Mouse (Mus musculus) erythroblast, adult 5-6 weeks (primary cell): ENCODE results near the gene Adamtsl2. TPM values are rescaled to one million over a fixed set of nuclear protein-coding genes. Genes with fewer than 3 reads are reported as not detected.

Source experiments
- ATAC-seq: replicated peaks from 2 replicates; pipeline ENCODE4 v1.8.0; 2016; ENCODE audit warnings: moderate number of reproducible peaks, mild to moderate bottlenecking, moderate TSS enrichment, inconsistent platforms; ENCODE audit not compliant: poor library complexity, low FRiP score, severe bottlenecking
- total RNA-seq, 2 experiments: library from RNA; stranded (forward) in 1 of 2; stranded (reverse) in 1 of 2; fragments of 150-400 nt in 1 of 2; fragments of 200-764, 138-1000 nt in 1 of 2; gene quantifications; 2 replicates each; pipeline versions ENCODE4 v1.2.3 to v1.2.4; 2015 to 2017; ENCODE audit warnings: low replicate concordance in 2 of 2

Adamtsl2 gene
- total RNA-seq, 2 experiments from 2014 or later = not detected

GRCm38 (mm10) chr2:27156596-27156995, 77.4 kb downstream of the Adamtsl2 start:
- ATAC-seq = no peak

Other genes starting within 250 kb of the Adamtsl2 start
- not detected in 2 replicates for gene Abo, start 214.4 kb upstream of the Adamtsl2 start, total RNA-seq (2015; ENCODE audit: low replicate concordance)
- gene Abo, start 214.4 kb upstream of the Adamtsl2 start, total RNA-seq (2017; ENCODE audit: low replicate concordance) = not detected in 2 replicates
- 2.1 and 6.1 TPM in 2 replicates for gene Surf6, start 176.5 kb upstream of the Adamtsl2 start, total RNA-seq (2015; ENCODE audit: low replicate concordance)
- gene Surf6, start 176.5 kb upstream of the Adamtsl2 start, total RNA-seq (2017; ENCODE audit: low replicate concordance) = 7.4 and 7.6 TPM in 2 replicates
- gene Med22, start 168.7 kb upstream of the Adamtsl2 start, total RNA-seq (2015; ENCODE audit: low replicate concordance) = 1.3 and 4.4 TPM in 2 replicates
- 6.0 and 10.6 TPM in 2 replicates for gene Med22, start 168.7 kb upstream of the Adamtsl2 start, total RNA-seq (2017; ENCODE audit: low replicate concordance)
- gene Rpl7a, start 168.6 kb upstream of the Adamtsl2 start, total RNA-seq (2015; ENCODE audit: low replicate concordance) = 469 and 488 TPM in 2 replicates
- 357 and 378 TPM in 2 replicates for gene Rpl7a, start 168.6 kb upstream of the Adamtsl2 start, total RNA-seq (2017; ENCODE audit: low replicate concordance)
- 14.4 and 16.9 TPM in 2 replicates for gene Surf2, start 163.0 kb upstream of the Adamtsl2 start, total RNA-seq (2015; ENCODE audit: low replicate concordance)
- 4.2 and 15.0 TPM in 2 replicates for gene Surf2, start 163.0 kb upstream of the Adamtsl2 start, total RNA-seq (2017; ENCODE audit: low replicate concordance)
- gene Surf1, start 162.8 kb upstream of the Adamtsl2 start, total RNA-seq (2015; ENCODE audit: low replicate concordance) = 9.6 and 34.7 TPM in 2 replicates
- 17.5 and 20.1 TPM in 2 replicates for gene Surf1, start 162.8 kb upstream of the Adamtsl2 start, total RNA-seq (2017; ENCODE audit: low replicate concordance)
- 24.4 and 25.7 TPM in 2 replicates for gene Surf4, start 145.5 kb upstream of the Adamtsl2 start, total RNA-seq (2015; ENCODE audit: low replicate concordance)
- gene Surf4, start 145.5 kb upstream of the Adamtsl2 start, total RNA-seq (2017; ENCODE audit: low replicate concordance) = 18.8 and 21.4 TPM in 2 replicates
- gene Stkld1, start 145.3 kb upstream of the Adamtsl2 start, total RNA-seq (2015; ENCODE audit: low replicate concordance) = not detected in 2 replicates
- gene Stkld1, start 145.3 kb upstream of the Adamtsl2 start, total RNA-seq (2017; ENCODE audit: low replicate concordance) = not detected in 2 replicates
- 2.9 and 4.8 TPM in 2 replicates for gene Rexo4, start 115.0 kb upstream of the Adamtsl2 start, total RNA-seq (2015; ENCODE audit: low replicate concordance)
- 17.0 and 24.2 TPM in 2 replicates for gene Rexo4, start 115.0 kb upstream of the Adamtsl2 start, total RNA-seq (2017; ENCODE audit: low replicate concordance)
- gene Adamts13, start 106.0 kb upstream of the Adamtsl2 start, total RNA-seq (2015; ENCODE audit: low replicate concordance) = 0.19 and 0.42 TPM in 2 replicates
- gene Adamts13, start 106.0 kb upstream of the Adamtsl2 start, total RNA-seq (2017; ENCODE audit: low replicate concordance) = 0.28 and 0.77 TPM in 2 replicates
- 1.2 and 4.4 TPM in 2 replicates for gene Cacfd1, start 69.5 kb upstream of the Adamtsl2 start, total RNA-seq (2015; ENCODE audit: low replicate concordance)
- gene Cacfd1, start 69.5 kb upstream of the Adamtsl2 start, total RNA-seq (2017; ENCODE audit: low replicate concordance) = 2.8 and 14.5 TPM in 2 replicates
- gene Slc2a6, start 51.4 kb upstream of the Adamtsl2 start, total RNA-seq (2015; ENCODE audit: low replicate concordance) = 1.2 and 2.5 TPM in 2 replicates
- 0.56 and 1.9 TPM in 2 replicates for gene Slc2a6, start 51.4 kb upstream of the Adamtsl2 start, total RNA-seq (2017; ENCODE audit: low replicate concordance)
- not detected in 2 replicates for gene Mymk, start 7.2 kb upstream of the Adamtsl2 start, total RNA-seq (2015; ENCODE audit: low replicate concordance)
- not detected in 2 replicates for gene Mymk, start 7.2 kb upstream of the Adamtsl2 start, total RNA-seq (2017; ENCODE audit: low replicate concordance)
- not detected in 2 replicates for gene Fam163b, start 63.1 kb downstream of the Adamtsl2 start, total RNA-seq (2015; ENCODE audit: low replicate concordance)
- gene Fam163b, start 63.1 kb downstream of the Adamtsl2 start, total RNA-seq (2017; ENCODE audit: low replicate concordance) = not detected in 2 replicates
- not detected in 2 replicates for gene Dbh, start 85.9 kb downstream of the Adamtsl2 start, total RNA-seq (2015; ENCODE audit: low replicate concordance)
- not detected in 2 replicates for gene Dbh, start 85.9 kb downstream of the Adamtsl2 start, total RNA-seq (2017; ENCODE audit: low replicate concordance)
- not detected in 2 replicates for gene Sardh, start 169.0 kb downstream of the Adamtsl2 start, total RNA-seq (2015; ENCODE audit: low replicate concordance)
- gene Sardh, start 169.0 kb downstream of the Adamtsl2 start, total RNA-seq (2017; ENCODE audit: low replicate concordance) = 0.60 TPM in 1 of 2 replicates, not detected in the other